Mouse (Mus musculus): ENCODE measurements around the gene Wrap53. TPM values are rescaled to one million over a fixed set of nuclear protein-coding genes. Genes with fewer than 3 reads are reported as not detected.
"Not testable (repeated sequence)": the region's sequence is repeated elsewhere in the genome, so short reads cannot be mapped to it uniquely, and the experiment has no call there.

Gene Wrap53
- polyA plus RNA-seq, 1 experiment, result 15.0 TPM

GRCm38 (mm10) chr11:69616781-69617180, 36.7 kb upstream of the Wrap53 start:
- WGBS, result 49% methylated on average over 10 of the region's 10 CpGs
- TF ChIP-seq POLR2A (IDR thresholded peaks at IDR 0.05; ENCODE audit: borderline replicate concordance, extremely low read depth, low read depth, low read length) (no peak), CTCF (IDR thresholded peaks at IDR 0.05; ENCODE audit: insufficient read depth, low read length) (no peak)
- no peaks in the 10 kb centered on the region; the same call in 1 of the 2 replicates for H3K4me1 ChIP-seq (ENCODE audit: control insufficient read depth, insufficient read depth, low read length)
- no peak for DNase-seq
- H3K4me3 ChIP-seq (replicated peaks; ENCODE audit: extremely low read depth, low read depth, low read length), result no peak overlapping the region

GRCm38 (mm10) chr11:69614257-69614588, 34.2 kb upstream of the Wrap53 start:
- DNase-seq; H3K4me1 ChIP-seq (ENCODE audit: control insufficient read depth, insufficient read depth, low read length); H3K4me3 ChIP-seq (replicated peaks; ENCODE audit: extremely low read depth, low read depth, low read length): not testable (repeated sequence)
- whole genome bisulfite sequencing, result 42% methylated on average over 11 of the region's 11 CpGs

GRCm38 (mm10) chr11:69613553-69614256, 33.6 kb upstream of the Wrap53 start:
- WGBS, result 9% methylated on average over 19 of the region's 19 CpGs
- peak; percentile 83 for DNase-seq
- H3K4me3 ChIP-seq (replicated peaks; ENCODE audit: extremely low read depth, low read depth, low read length), result no peak overlapping the region
- no peaks in the 10 kb centered on the region for H3K4me1 ChIP-seq (ENCODE audit: control insufficient read depth, insufficient read depth, low read length)
- no peak for TF ChIP-seq POLR2A (IDR thresholded peaks at IDR 0.05; ENCODE audit: borderline replicate concordance, extremely low read depth, low read depth, low read length)
- peak; percentile 85 for TF ChIP-seq CTCF (IDR thresholded peaks at IDR 0.05; ENCODE audit: insufficient read depth, low read length)

- no peak for DNase-seq
- Histone ChIP-seq H3K4me3 (replicated peaks; ENCODE audit: extremely low read depth, low read depth, low read length) (no peak overlapping the region), H3K4me1 (ENCODE audit: control insufficient read depth, insufficient read depth, low read length) (no peaks in the 10 kb centered on the region)
- TF ChIP-seq POLR2A (IDR thresholded peaks at IDR 0.05; ENCODE audit: borderline replicate concordance, extremely low read depth, low read depth, low read length) (no peak), CTCF (IDR thresholded peaks at IDR 0.05; ENCODE audit: insufficient read depth, low read length) (no peak)
- 52% methylated on average over 4 of the region's 4 CpGs for WGBS
Observed at GRCm38 (mm10) chr11:69610899-69611298, 30.8 kb upstream of the Wrap53 start.

GRCm38 (mm10) chr11:69609416-69609815, 29.4 kb upstream of the Wrap53 start:
- DNase-seq, result no peak
- Histone ChIP-seq H3K4me3 (replicated peaks; ENCODE audit: extremely low read depth, low read depth, low read length) (no peak overlapping the region), H3K4me1 (ENCODE audit: control insufficient read depth, insufficient read depth, low read length) (no peaks in the 10 kb centered on the region; the same call in 1 of the 2 replicates)
- TF ChIP-seq POLR2A (IDR thresholded peaks at IDR 0.05; ENCODE audit: borderline replicate concordance, extremely low read depth, low read depth, low read length) (no peak), CTCF (IDR thresholded peaks at IDR 0.05; ENCODE audit: insufficient read depth, low read length) (no peak)
- 65% methylated on average over 7 of the region's 7 CpGs for WGBS

- TF ChIP-seq POLR2A (IDR thresholded peaks at IDR 0.05; ENCODE audit: borderline replicate concordance, extremely low read depth, low read depth, low read length) (no peak), CTCF (IDR thresholded peaks at IDR 0.05; ENCODE audit: insufficient read depth, low read length) (no peak)
- 82% methylated on average over 3 of the region's 3 CpGs for WGBS
- Histone ChIP-seq H3K4me1 (ENCODE audit: control insufficient read depth, insufficient read depth, low read length) (no peaks in the 10 kb centered on the region; the same call in 1 of the 2 replicates), H3K4me3 (replicated peaks; ENCODE audit: extremely low read depth, low read depth, low read length) (no peak overlapping the region)
- no peak for DNase-seq
Observed at GRCm38 (mm10) chr11:69608525-69608924, 28.5 kb upstream of the Wrap53 start.

GRCm38 (mm10) chr11:69606832-69607231, 26.8 kb upstream of the Wrap53 start:
- H3K4me1 ChIP-seq (ENCODE audit: control insufficient read depth, insufficient read depth, low read length), result no peaks in the 10 kb centered on the region; the same call in 1 of the 2 replicates
- no peak for DNase-seq
- WGBS, result 75% methylated on average over 2 of the region's 2 CpGs
- TF ChIP-seq POLR2A (IDR thresholded peaks at IDR 0.05; ENCODE audit: borderline replicate concordance, extremely low read depth, low read depth, low read length) (no peak), CTCF (IDR thresholded peaks at IDR 0.05; ENCODE audit: insufficient read depth, low read length) (no peak)
- no peak overlapping the region for H3K4me3 ChIP-seq (replicated peaks; ENCODE audit: extremely low read depth, low read depth, low read length)

- no peaks in the 10 kb centered on the region; the same call in 1 of the 2 replicates for H3K4me1 ChIP-seq (ENCODE audit: control insufficient read depth, insufficient read depth, low read length)
- TF ChIP-seq POLR2A (IDR thresholded peaks at IDR 0.05; ENCODE audit: borderline replicate concordance, extremely low read depth, low read depth, low read length), result no peak
- no peak for TF ChIP-seq CTCF (IDR thresholded peaks at IDR 0.05; ENCODE audit: insufficient read depth, low read length)
- no peak for DNase-seq
- no peak overlapping the region for H3K4me3 ChIP-seq (replicated peaks; ENCODE audit: extremely low read depth, low read depth, low read length)
- 88% methylated on average over 2 of the region's 2 CpGs for WGBS
Observed at GRCm38 (mm10) chr11:69606491-69606795, 26.4 kb upstream of the Wrap53 start.

GRCm38 (mm10) chr11:69605726-69606490, 25.9 kb upstream of the Wrap53 start, which contains the start of gene Atp1b2:
Atp1b2 (minus strand) TSS chr11:69605942.
- DNase-seq, result peak; percentile 54
- Histone ChIP-seq H3K4me3 (replicated peaks; ENCODE audit: extremely low read depth, low read depth, low read length) (peak within 1 kb of the TSS; percentile 73), H3K4me1 (ENCODE audit: control insufficient read depth, insufficient read depth, low read length) (no peaks in the 10 kb centered on the region; the same call in 1 of the 2 replicates)
- 4% methylated on average over 32 of the region's 32 CpGs for WGBS
- TF ChIP-seq POLR2A (IDR thresholded peaks at IDR 0.05; ENCODE audit: borderline replicate concordance, extremely low read depth, low read depth, low read length) (peak; percentile 70; the same call in 1 of the 2 replicates), CTCF (IDR thresholded peaks at IDR 0.05; ENCODE audit: insufficient read depth, low read length) (no peak)

All from lung, adult 2 months (tissue).